Mouse (Mus musculus) CD8-positive naive resting alpha-beta T cell, adult 57 days (primary cell): ENCODE measurements around the gene Hypk. TPM values are rescaled to one million over a fixed set of nuclear protein-coding genes. Genes with fewer than 3 reads are reported as not detected.

Experiments
- total RNA-seq: library from RNA; stranded (reverse); gene quantifications from one replicate; pipeline ENCODE4 v1.2.4, GENCODE M21; 2023

Gene Hypk
- 33.6 TPM for total RNA-seq

DNA sequence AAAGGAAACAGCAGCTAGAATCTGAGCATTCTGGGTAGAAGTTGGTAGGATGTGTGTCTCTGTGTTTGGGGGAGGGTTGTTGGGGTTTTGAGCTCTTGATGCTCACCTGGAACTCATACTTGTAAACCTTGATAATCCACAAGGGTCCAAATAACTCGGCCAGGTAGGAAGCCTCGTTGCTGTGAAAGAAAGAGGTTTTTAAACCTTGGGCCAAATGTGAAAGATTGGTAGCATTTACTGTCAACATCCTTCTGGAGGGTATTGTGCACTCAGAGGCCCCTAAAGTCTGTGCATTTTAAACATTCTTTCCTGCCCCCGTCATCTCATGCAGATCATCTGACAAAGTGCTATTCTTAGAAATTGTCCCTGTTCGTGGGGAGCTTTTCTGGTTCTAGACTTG, at the start of gene Hypk:
TSS of gene Hypk (plus strand) at position 301 of the 400 bp plus-strand sequence.

DNA sequence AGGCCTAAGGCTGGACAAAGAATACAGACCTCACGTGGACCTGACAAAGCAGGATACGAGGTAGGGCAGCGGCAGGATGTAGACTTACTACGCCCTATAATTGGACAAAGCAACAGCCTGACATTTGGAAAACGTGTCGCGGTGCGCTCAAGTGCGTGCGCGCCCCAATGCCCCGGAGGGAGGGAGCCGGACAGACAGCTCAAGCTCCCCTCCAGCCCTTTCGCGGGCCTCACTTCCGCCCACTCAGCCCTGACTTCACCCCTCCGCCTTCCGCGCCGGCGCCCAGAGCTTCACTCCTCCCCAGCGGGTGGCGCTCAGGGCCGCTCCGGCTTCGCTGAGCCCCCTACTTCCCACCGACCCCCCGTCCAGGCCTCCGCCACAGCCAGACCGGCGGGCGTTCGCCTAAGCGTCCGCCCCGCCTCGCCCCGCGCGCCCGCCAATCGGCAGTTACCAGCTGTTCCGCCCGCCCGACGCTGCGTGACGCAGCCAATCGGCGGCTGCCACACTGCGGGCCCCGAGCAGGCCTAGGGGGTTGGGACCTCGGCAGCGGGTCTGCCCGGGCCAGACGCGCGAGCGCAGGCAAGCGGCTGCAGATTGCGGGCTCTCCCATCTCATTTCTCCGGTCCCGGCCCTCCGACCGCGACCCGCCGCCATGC, 39.6 kb upstream of the Hypk start, which contains the start of the genes Pdia3 and Catsper2:
TSS of gene Pdia3 (plus strand) at position 389 of the 656 bp plus-strand sequence.
TSS of gene Catsper2 (minus strand) at position 406 of the 656 bp plus-strand sequence.

DNA sequence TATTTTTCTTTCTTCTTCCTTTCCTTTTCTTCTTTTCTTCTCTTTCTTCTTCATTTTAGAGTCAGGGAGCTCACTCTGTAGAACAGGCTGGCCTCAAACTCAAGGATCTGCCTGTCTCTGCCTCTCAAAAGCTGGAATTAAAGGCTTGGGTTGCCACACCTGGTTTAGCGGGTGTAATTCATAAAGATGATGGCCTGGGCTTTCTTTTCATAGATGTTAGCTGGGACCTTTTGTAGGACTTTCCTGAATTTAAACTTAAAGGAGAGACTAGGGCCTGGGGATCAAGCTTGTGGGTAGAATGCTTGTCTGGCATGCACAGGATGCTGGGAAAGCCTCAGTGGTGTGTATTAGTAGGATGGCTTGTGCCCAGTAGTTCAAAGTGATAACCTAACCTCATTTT, 8.9 kb upstream of the Hypk start, which contains the start of gene Ell3:
TSS of gene Ell3 (minus strand) at position 101 of the 400 bp plus-strand sequence.

DNA sequence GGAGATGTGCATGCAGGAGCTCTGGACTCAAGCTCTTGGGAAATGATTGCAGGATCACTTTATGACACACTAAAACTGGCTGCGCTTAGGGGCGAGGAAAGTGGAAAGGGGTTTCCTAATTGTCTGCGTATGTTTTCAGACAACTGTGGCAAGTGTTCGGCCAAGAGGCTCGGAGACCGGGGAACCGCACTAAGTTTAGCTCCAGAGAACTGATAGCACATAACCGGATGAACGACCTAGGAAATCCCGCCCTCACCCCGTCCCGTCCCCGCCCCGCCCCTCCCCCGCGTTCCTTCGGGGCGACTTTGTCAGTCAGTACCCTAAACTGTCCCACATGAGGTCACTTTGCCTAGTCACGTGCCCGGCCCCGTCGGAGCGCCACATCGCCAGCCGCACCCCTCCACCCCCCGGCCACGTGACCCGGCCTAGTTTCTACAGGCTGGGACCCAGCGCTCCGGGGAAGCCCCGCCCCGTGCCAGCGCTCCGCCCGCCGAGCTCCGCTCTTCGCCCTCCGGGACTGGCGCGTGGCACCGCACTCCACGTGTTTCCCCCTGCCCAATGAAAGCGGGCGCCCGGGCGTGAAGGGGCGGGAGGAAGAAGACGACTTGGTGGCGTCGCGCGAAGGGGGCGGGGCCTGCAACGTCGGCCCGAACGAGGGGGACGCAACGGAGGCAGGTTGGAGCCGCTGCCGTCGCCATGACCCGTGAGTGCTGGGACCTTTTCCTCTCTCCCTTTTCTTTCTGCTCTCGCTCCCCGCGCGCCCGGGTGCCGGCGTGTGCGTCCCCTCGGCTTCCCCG, 4.2 kb upstream of the Hypk start, which contains the start of gene Serf2:
TSS of gene Serf2 (plus strand) at position 457 of the 797 bp plus-strand sequence.

DNA sequence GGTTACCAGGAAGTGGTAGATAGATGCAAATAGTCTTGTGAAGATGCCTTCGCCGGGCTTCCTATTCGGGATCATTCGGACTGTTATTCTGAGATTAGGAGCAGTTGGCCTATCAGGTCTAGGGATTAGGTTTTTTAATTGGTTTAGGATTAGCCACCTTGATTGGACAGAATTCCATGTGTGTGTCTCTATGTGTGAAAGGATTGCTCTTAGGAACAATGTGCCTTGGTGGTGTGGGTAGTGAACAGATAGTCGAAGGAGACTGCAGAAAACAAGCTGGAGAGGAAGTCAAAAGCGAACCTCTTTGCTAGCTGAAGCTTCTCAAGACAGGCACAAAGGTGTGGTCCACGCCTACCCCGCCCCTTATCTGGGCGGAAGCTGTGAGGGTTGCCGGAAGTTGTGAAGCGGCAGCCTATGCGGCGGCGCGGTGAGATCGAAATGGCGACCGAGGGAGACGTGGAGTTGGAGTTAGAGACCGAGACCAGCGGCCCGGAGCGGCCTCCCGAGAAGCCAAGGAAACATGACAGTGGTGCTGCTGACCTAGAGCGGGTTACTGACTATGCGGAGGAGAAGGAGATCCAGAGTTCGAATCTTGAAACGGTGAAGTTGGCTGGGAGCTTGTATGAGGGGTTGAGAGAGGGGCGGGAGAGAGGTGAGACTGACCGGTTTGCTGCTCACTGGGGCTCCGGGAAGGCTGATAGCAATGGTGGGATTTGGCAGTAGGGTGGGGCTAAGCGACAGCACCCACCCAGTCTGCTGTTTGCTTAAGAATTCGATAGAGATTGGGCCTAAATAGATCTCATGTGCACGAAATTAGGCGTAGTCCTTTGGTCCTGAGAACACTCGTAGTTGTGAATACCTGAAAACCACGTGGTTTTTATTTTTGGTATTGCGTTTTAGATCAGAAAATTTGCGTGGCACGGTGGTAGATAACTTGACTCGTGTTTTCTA, 3.9 kb downstream of the Hypk start, which contains the start of gene Serinc4:
TSS of gene Serinc4 (minus strand) at position 90 of the 951 bp plus-strand sequence.

DNA sequence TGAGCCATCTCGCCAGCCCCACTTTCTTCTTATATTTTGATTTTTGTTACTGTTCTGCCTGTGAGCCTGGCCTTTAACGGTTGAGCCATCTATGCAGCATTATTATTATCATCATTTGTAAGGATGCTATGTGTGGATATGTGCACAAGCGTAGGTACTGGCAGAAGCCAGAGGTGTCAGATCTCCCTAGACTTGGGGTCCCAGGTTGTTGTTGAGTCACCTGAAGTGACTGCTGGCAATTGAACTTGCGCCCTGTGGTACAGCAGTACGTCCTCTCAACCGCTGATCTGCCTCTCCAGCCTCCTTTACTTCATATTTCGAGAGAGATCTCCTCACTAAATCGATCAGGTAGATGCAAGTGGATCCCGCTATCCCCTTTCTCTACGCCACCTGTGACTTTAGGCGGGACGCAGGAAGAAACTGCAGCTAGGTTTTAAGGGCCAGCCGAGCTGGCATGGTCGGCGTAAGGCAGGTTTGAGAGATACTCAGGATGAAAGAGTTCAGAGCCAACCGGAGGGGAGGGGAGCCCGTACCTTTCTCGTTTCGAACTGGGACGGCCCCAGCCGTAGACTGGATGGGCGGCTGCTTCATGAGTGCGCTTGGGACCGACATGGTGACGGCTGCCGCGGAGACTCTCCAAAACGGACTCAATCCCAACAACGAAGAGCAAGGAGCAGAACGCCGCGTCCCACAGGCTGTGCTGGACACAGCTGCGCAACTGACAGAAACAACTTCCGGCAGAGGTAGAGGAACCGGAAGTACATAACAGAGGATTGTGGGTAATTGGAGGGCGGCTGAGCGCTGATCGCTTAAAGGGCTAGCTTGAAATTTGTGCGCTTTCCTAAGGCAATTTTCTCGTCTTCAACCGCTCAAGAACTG, 20.4 kb downstream of the Hypk start, which contains the start of gene Mfap1b:
TSS of gene Mfap1b (minus strand) at position 767 of the 879 bp plus-strand sequence.

DNA sequence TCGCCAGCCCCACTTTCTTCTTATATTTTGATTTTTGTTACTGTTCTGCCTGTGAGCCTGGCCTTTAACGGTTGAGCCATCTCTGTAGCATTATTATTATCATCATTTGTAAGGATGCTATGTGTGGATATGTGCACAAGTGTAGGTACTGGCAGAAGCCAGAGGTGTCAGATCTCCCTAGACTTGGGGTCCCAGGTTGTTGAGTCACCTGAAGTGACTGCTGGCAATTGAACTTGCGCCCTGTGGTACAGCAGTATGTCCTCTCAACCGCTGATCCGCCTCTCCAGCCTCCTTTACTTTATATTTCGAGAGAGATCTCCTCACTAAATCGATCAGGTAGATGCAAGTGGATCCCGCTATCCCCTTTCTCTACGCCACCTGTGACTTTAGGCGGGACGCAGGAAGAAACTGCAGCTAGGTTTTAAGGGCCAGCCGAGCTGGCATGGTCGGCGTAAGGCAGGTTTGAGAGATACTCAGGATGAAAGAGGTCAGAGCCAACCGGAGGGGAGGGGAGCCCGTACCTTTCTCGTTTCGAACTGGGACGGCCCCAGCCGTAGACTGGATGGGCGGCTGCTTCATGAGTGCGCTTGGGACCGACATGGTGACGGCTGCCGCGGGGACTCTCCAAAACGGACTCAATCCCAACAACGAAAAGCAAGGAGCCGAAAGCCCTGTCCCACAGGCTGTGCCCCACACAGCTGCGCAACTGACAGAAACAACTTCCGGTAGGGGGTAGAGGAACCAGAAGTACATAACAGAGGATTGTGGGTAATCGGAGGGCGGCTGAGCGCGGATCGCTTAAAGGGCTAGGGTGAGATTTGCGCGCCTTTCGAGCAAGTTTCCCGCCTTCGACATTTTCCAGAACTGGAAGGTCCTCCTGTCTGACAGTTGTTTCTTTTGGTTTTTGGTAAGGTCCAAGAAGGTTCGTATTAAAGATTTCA, 53.1 kb downstream of the Hypk start, which contains the start of the genes Mfap1a and Wdr76:
TSS of gene Mfap1a (minus strand) at position 724 of the 941 bp plus-strand sequence.
TSS of gene Wdr76 (plus strand) at position 782 of the 941 bp plus-strand sequence.

Other genes starting within 250 kb of the Hypk start
- gene Trp53bp1, start 181.9 kb upstream of the Hypk start, total RNA-seq: 70.9 TPM
- gene Map1a, start 163.7 kb upstream of the Hypk start, total RNA-seq: 0.55 TPM
- gene Ppip5k1, start 97.9 kb upstream of the Hypk start, total RNA-seq: 18.4 TPM
- gene Ckmt1, start 95.6 kb upstream of the Hypk start, total RNA-seq: not detected
- gene Strc, start 66.1 kb upstream of the Hypk start, total RNA-seq: 1.0 TPM
- 123 TPM for gene Pdia3, start 39.5 kb upstream of the Hypk start, total RNA-seq
- 2.4 TPM for gene Catsper2, start 39.5 kb upstream of the Hypk start, total RNA-seq
- gene Ell3, start 9.0 kb upstream of the Hypk start, total RNA-seq: 7.6 TPM
- gene Serf2, start 4.1 kb upstream of the Hypk start, total RNA-seq: 263 TPM
- gene Serinc4, start 3.5 kb downstream of the Hypk start, total RNA-seq: 0.37 TPM
- gene Mfap1b, start 20.8 kb downstream of the Hypk start, total RNA-seq: 43.2 TPM
- gene Mfap1a, start 53.4 kb downstream of the Hypk start, total RNA-seq: 49.8 TPM
- gene Wdr76, start 53.4 kb downstream of the Hypk start, total RNA-seq: 17.5 TPM